Mouse (Mus musculus) MEL (cell line): ENCODE data around the gene Wdr5. TPM values are rescaled to one million over a fixed set of nuclear protein-coding genes. Genes with fewer than 3 reads are reported as not detected.

Experiments
- DNase-seq: peaks from one replicate; pipeline ENCODE4 v3.0.0; 2011; ENCODE audit warnings: low read depth, low spot score
- H3K27ac ChIP-seq: 2 replicates; pipeline ENCODE4 v1.5.1; 2012; ENCODE audit warnings: low read depth, mild to moderate bottlenecking, control low read depth, low read length, moderate library complexity; ENCODE audit not compliant: control insufficient read depth
- H3K27me3 ChIP-seq, 2 experiments: fragments of 150-350 bp in 1 of 2; sonication (generic) in 1 of 2; 2 replicates each; pipeline ENCODE4 v1.6.1; 2012; ENCODE audit warnings: low read length in 2 of 2, mild to moderate bottlenecking in 2 of 2, improper control_type of control experiment in 1 of 2, moderate library complexity in 1 of 2; ENCODE audit not compliant: insufficient read depth in 2 of 2, control insufficient read depth in 1 of 2
- H3K36me3 ChIP-seq, 2 experiments: 2 replicates each; pipeline ENCODE4 v1.6.1; 2012 to 2014; ENCODE audit warnings: low read length in 2 of 2, improper control_type of control experiment in 1 of 2, inconsistent platforms in 1 of 2, mild to moderate bottlenecking in 1 of 2; ENCODE audit not compliant: insufficient read depth in 2 of 2, control insufficient read depth in 1 of 2
- H3K4me1 ChIP-seq, 2 experiments: fragments of 150-350 bp in 1 of 2; sonication (generic) in 1 of 2; 2 replicates each; pipeline ENCODE4 v1.6.1; 2012; ENCODE audit warnings: low read length in 2 of 2, improper control_type of control experiment in 1 of 2, mild to moderate bottlenecking in 1 of 2; ENCODE audit not compliant: insufficient read depth in 2 of 2, control insufficient read depth in 1 of 2
- H3K4me3 ChIP-seq, 2 experiments: fragments of 150-350 bp in 1 of 2; sonication (generic) in 1 of 2; 2 replicates each; pipeline ENCODE4 v1.5.1; 2012; ENCODE audit warnings: low read depth in 2 of 2, low read length in 2 of 2, mild to moderate bottlenecking in 2 of 2, moderate library complexity in 2 of 2, control low read depth in 1 of 2, improper control_type of control experiment in 1 of 2; ENCODE audit not compliant: control insufficient read depth in 1 of 2, insufficient read depth in 1 of 2
- H3K79me2 ChIP-seq: 2 replicates; pipeline ENCODE4 v1.6.1; 2012; ENCODE audit warnings: mild to moderate bottlenecking, low read length, moderate library complexity; ENCODE audit not compliant: control insufficient read depth, poor library complexity, insufficient read depth
- H3K9ac ChIP-seq: 2 replicates; pipeline ENCODE4 v1.6.1; 2012; ENCODE audit warnings: low read depth, mild to moderate bottlenecking, control low read depth, low read length, moderate library complexity; ENCODE audit not compliant: control insufficient read depth, poor library complexity, severe bottlenecking
- H3K9me3 ChIP-seq: fragments of 150-350 bp; sonication (generic); replicated peaks from 2 replicates; pipeline ENCODE4 v1.6.1; 2012; ENCODE audit warnings: mild to moderate bottlenecking, low read length, improper control_type of control experiment, moderate library complexity; ENCODE audit not compliant: insufficient read depth
- BHLHE40 ChIP-seq: IDR thresholded peaks from 2 replicates; pipeline ENCODE4 v1.6.1; 2012; ENCODE audit warnings: low read depth, mild to moderate bottlenecking, inconsistent platforms, low read length, improper control_type of control experiment, borderline replicate concordance
- E2F4 ChIP-seq: IDR thresholded peaks from 2 replicates; pipeline ENCODE4 v1.6.1; 2011; ENCODE audit warnings: low read depth, low read length, improper control_type of control experiment, borderline replicate concordance
- ELF1 ChIP-seq: IDR thresholded peaks from 2 replicates; pipeline ENCODE4 v1.6.1; 2014; ENCODE audit warnings: low read depth, mild to moderate bottlenecking, inconsistent platforms, low read length, improper control_type of control experiment, moderate library complexity
- EP300 ChIP-seq, 2 experiments: IDR thresholded peaks; 2 replicates each; pipeline ENCODE4 v1.6.1; 2011; ENCODE audit warnings: improper control_type of control experiment in 2 of 2, low read length in 2 of 2, low read depth in 1 of 2, mild to moderate bottlenecking in 1 of 2
- ETS1 ChIP-seq: IDR thresholded peaks from 2 replicates; pipeline ENCODE4 v1.6.1; 2012; ENCODE audit warnings: low read depth, mild to moderate bottlenecking, inconsistent platforms, low read length, improper control_type of control experiment, moderate library complexity
- GATA1 ChIP-seq: IDR thresholded peaks from 2 replicates; pipeline ENCODE4 v1.6.1; 2011; ENCODE audit warnings: low read depth, low read length, improper control_type of control experiment
- HCFC1 ChIP-seq: IDR thresholded peaks from 2 replicates; pipeline ENCODE4 v1.6.1; 2012; ENCODE audit warnings: low read depth, mild to moderate bottlenecking, inconsistent platforms, low read length, improper control_type of control experiment, moderate library complexity
- KAT2A ChIP-seq: conservative IDR thresholded peaks from 2 replicates; pipeline ENCODE4 v1.6.1; 2012; ENCODE audit warnings: low read depth, low read length, improper control_type of control experiment, inconsistent platforms
- MAFK ChIP-seq: IDR thresholded peaks from 2 replicates; pipeline ENCODE4 v1.6.1; 2011; ENCODE audit warnings: low read depth, mild to moderate bottlenecking, low read length, improper control_type of control experiment, borderline replicate concordance
- MAX ChIP-seq: IDR thresholded peaks from 2 replicates; pipeline ENCODE4 v1.6.1; 2011; ENCODE audit warnings: low read length, improper control_type of control experiment
- MAZ ChIP-seq: IDR thresholded peaks from 2 replicates; pipeline ENCODE4 v1.6.1; 2012; ENCODE audit warnings: low read depth, mild to moderate bottlenecking, inconsistent platforms, low read length, improper control_type of control experiment
- MXI1 ChIP-seq: IDR thresholded peaks from 2 replicates; pipeline ENCODE4 v1.6.1; 2011; ENCODE audit warnings: mild to moderate bottlenecking, low read depth, low read length, improper control_type of control experiment
- MYC ChIP-seq: IDR thresholded peaks from 2 replicates; pipeline ENCODE4 v1.6.1; 2011; ENCODE audit warnings: low read depth, mild to moderate bottlenecking, low read length, improper control_type of control experiment, moderate library complexity
- NELFE ChIP-seq: IDR thresholded peaks from 2 replicates; pipeline ENCODE4 v1.6.1; 2011; ENCODE audit warnings: low read depth, low read length, improper control_type of control experiment
- NRF1 ChIP-seq: IDR thresholded peaks from 2 replicates; pipeline ENCODE4 v1.6.1; 2014; ENCODE audit warnings: low read depth, mild to moderate bottlenecking, inconsistent platforms, low read length, improper control_type of control experiment, moderate library complexity; ENCODE audit not compliant: poor library complexity, insufficient read depth, severe bottlenecking
- POLR2A ChIP-seq, 2 experiments: IDR thresholded peaks; 2 replicates each; pipeline ENCODE4 v1.6.1; 2011 to 2012; ENCODE audit warnings: low read length in 2 of 2, mild to moderate bottlenecking in 2 of 2, control low read depth in 1 of 2, improper control_type of control experiment in 1 of 2, low read depth in 1 of 2, moderate library complexity in 1 of 2; ENCODE audit not compliant: control insufficient read depth in 1 of 2, insufficient read depth in 1 of 2, poor library complexity in 1 of 2
- SIN3A ChIP-seq: IDR thresholded peaks from 2 replicates; pipeline ENCODE4 v1.6.1; 2012; ENCODE audit warnings: low read length, improper control_type of control experiment, inconsistent platforms
- SMC3 ChIP-seq: IDR thresholded peaks from 2 replicates; pipeline ENCODE4 v1.6.1; 2011; ENCODE audit warnings: low read depth, low read length, improper control_type of control experiment
- TBP ChIP-seq: IDR thresholded peaks from 2 replicates; pipeline ENCODE4 v1.8.0; 2011; ENCODE audit warnings: low read depth, low read length, improper control_type of control experiment
- UBTF ChIP-seq: IDR thresholded peaks from 2 replicates; pipeline ENCODE4 v1.6.1; 2012; ENCODE audit warnings: low read depth, mild to moderate bottlenecking, inconsistent platforms, low read length, improper control_type of control experiment, moderate library complexity, borderline replicate concordance; ENCODE audit not compliant: insufficient read depth
- USF1 ChIP-seq: IDR thresholded peaks from 2 replicates; pipeline ENCODE4 v1.6.1; 2014; ENCODE audit warnings: low read depth, mild to moderate bottlenecking, inconsistent platforms, low read length, improper control_type of control experiment, moderate library complexity
- USF2 ChIP-seq, 2 experiments: IDR thresholded peaks; 2 replicates each; pipeline ENCODE4 v1.6.1; 2011 to 2012; ENCODE audit warnings: improper control_type of control experiment in 2 of 2, low read length in 2 of 2, borderline replicate concordance in 1 of 2, inconsistent platforms in 1 of 2, low read depth in 1 of 2, mild to moderate bottlenecking in 1 of 2; ENCODE audit not compliant: insufficient read depth in 1 of 2
- ZC3H11A ChIP-seq: IDR thresholded peaks from 2 replicates; pipeline ENCODE4 v1.6.1; 2012; ENCODE audit warnings: low read depth, mild to moderate bottlenecking, inconsistent platforms, low read length, improper control_type of control experiment
- ZKSCAN1 ChIP-seq: IDR thresholded peaks from 2 replicates; pipeline ENCODE4 v1.6.1; 2012; ENCODE audit warnings: low read depth, mild to moderate bottlenecking, inconsistent platforms, low read length, improper control_type of control experiment, moderate library complexity
- ZMIZ1 ChIP-seq: IDR thresholded peaks from 2 replicates; pipeline ENCODE4 v1.6.1; 2012; ENCODE audit warnings: low read depth, mild to moderate bottlenecking, inconsistent platforms, low read length, improper control_type of control experiment, moderate library complexity
- polyA plus RNA-seq, 2 experiments: library from polyadenylated mRNA; stranded (reverse) in 1 of 2; unstranded in 1 of 2; fragments of >175 nt in 1 of 2; fragments of >200 nt in 1 of 2; gene quantifications; 2 replicates each; pipeline versions ENCODE4 v1.2.1 to v1.2.4; 2012; ENCODE audit warnings: low replicate concordance in 2 of 2, low read depth in 1 of 2; ENCODE audit not compliant: insufficient read length in 2 of 2, insufficient read depth in 1 of 2, missing spikeins in 1 of 2
- total RNA-seq: library from RNA; depleted of rRNA; stranded (reverse); fragments of 300-350 nt; gene quantifications from 2 replicates; pipeline ENCODE4 v1.2.3, GENCODE M21; 2012

Wdr5 gene
- total and polyA plus RNA-seq, 3 experiments, result 78.3 to 96.9 TPM; not detected in 1

- Histone ChIP-seq H3K27me3 (no peaks in the 10 kb centered on the region), H3K9me3 (no peaks in the 10 kb centered on the region), H3K79me2 (no peaks in the 10 kb centered on the region; the same call in 1 of the 2 replicates), H3K4me3 (peak overlapping the region; percentile 8 to 33), H3K4me1 (peaks cover 0 to 15% of the 10 kb centered on the region in 2 experiments; a peak in 2 of 4 replicates), H3K27ac (peak overlapping the region; percentile 64), H3K9ac (peak overlapping the region; percentile 16), H3K36me3 (peaks cover 0 to 8% of the 10 kb centered on the region in 2 experiments; a peak in 3 of 4 replicates)
- no peak for DNase-seq
- no peak for TF ChIP-seq MXI1
- TF ChIP-seq SMC3, result no peak
- no peak for TF ChIP-seq NELFE
- TF ChIP-seq EP300 (IDR thresholded peaks at IDR 0.05; ENCODE audit: low read depth in 1 of 2, low read length in 2 of 2), result no peak
- TF ChIP-seq ELF1, result no peak
- TF ChIP-seq HCFC1, result no peak
- no peak for TF ChIP-seq ZC3H11A
- TF ChIP-seq MAX, result no peak
- no peak for TF ChIP-seq USF1
- TF ChIP-seq ZMIZ1, result no peak
- TF ChIP-seq MYC, result no peak
Measured at GRCm38 (mm10) chr2:27539336-27539735, 24.4 kb downstream of the Wdr5 start.

DNA sequence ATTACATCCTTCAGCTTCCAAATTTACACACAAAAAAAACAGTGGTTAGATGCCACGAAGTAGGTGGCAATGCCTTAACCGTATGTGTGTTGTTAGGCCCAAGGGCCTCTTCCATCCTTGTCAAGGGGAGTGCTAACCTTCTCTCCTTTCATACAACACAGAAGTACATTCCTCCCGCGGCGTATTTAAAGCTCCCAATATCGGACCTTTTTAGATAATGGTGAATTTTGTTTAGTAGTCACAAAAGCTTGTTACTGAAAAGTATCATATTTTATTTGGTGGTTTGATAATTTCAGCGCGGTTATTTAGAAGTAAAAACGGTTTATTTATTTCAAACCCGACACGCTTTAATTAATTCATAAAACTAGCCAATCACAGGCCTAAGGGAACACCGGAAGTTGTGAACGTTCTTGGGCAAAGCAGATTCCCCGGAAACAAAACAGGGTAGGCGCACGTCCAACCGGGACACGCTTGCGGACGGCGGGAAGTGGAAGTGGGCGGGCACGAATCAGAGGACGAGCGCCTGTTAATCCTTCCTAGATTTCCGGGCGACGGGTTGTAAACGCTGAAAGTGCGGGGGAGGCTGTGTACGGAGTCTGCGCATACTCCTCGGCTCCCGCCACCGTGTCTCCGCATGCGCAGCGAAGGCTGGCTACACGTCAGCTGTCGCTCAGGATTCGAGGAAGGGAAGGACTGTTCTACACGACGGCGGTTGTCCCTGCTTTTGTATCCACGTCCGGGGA, 25.0 kb downstream of the Wdr5 start:
- no peaks in the 10 kb centered on the region; the same call in 1 of the 2 replicates for H3K79me2 ChIP-seq
- H3K27me3 ChIP-seq, result no peaks in the 10 kb centered on the region
- peak overlapping the region; percentile 72 for H3K9ac ChIP-seq
- peak overlapping the region; percentile 24 to 50 for H3K4me3 ChIP-seq
- peak overlapping the region; percentile 82 for H3K27ac ChIP-seq
- no peaks in the 10 kb centered on the region for H3K9me3 ChIP-seq
- TF ChIP-seq ELF1 (peak; percentile 90), MXI1 (peak; percentile 59; the same call in 1 of the 2 replicates), USF2 (IDR thresholded peaks at IDR 0.05; ENCODE audit: borderline replicate concordance in 1 of 2, insufficient read depth in 1 of 2, low read depth in 1 of 2, low read length in 2 of 2) (no peak), ETS1 (no peak; the same call in 1 of the 2 replicates), MYC (peak; percentile 69; the same call in 1 of the 2 replicates), BHLHE40 (no peak), MAZ (no peak), MAFK (peak; percentile 99), NRF1 (peak; percentile 94), ZKSCAN1 (no peak), NELFE (peak; percentile 89), UBTF (no peak), KAT2A (peak; percentile 77; the same call in 1 of the 2 replicates), GATA1 (no peak), POLR2A (IDR thresholded peaks at IDR 0.05; ENCODE audit: control insufficient read depth in 1 of 2, insufficient read depth in 1 of 2, low read depth in 1 of 2, low read length in 2 of 2, poor library complexity in 1 of 2) (peak in 1 of 2 experiments; percentile 94; a peak in 2 of 4 replicates), SIN3A (peak; percentile 87), HCFC1 (peak; percentile 91), E2F4 (peak; percentile 99), TBP (peak; percentile 100), MAX (peak; percentile 95)
- TF ChIP-seq, all 39 proteins: peak for 13
- H3K36me3 ChIP-seq, result peaks cover 0 to 8% of the 10 kb centered on the region in 2 experiments; a peak in 2 of 4 replicates
- peaks cover 0 to 15% of the 10 kb centered on the region in 2 experiments; a peak in 2 of 4 replicates for H3K4me1 ChIP-seq
- peak; percentile 100 for DNase-seq
